Mouse (Mus musculus) embryonic facial prominence, embryonic 14.5 days (tissue): ENCODE data around the gene Btbd9. TPM values are rescaled to one million over a fixed set of nuclear protein-coding genes. Genes with fewer than 3 reads are reported as not detected.

Experiments
- ATAC-seq: fragments of 200-750 bp; cut with Nextera tagmentation; 2 replicates; pipeline ENCODE4 v1.8.0; 2017; ENCODE audit warnings: low read depth, moderate number of reproducible peaks, moderate TSS enrichment
- DNase-seq: peaks from one replicate; pipeline ENCODE4 v3.0.0-alpha.2; 2015; ENCODE audit warnings: low spot score
- H3K27ac ChIP-seq: fragments of 300-500 bp; sonication (generic); replicated peaks from 2 replicates; pipeline ENCODE4 v1.5.1; 2014; ENCODE audit warnings: low read depth, mild to moderate bottlenecking, low read length, moderate library complexity
- H3K27me3 ChIP-seq: fragments of 300-500 bp; sonication (generic); replicated peaks from 2 replicates; pipeline ENCODE4 v1.6.1; 2014; ENCODE audit warnings: low read length; ENCODE audit not compliant: control insufficient read depth, insufficient read depth
- H3K36me3 ChIP-seq: fragments of 300-500 bp; sonication (generic); 2 replicates; pipeline ENCODE4 v1.6.1; 2014; ENCODE audit warnings: low read length, mixed read lengths; ENCODE audit not compliant: control insufficient read depth, insufficient read depth
- H3K4me1 ChIP-seq: fragments of 300-500 bp; sonication (generic); 2 replicates; pipeline ENCODE4 v1.6.1; 2014; ENCODE audit warnings: antibody characterized with exemption, low read length; ENCODE audit not compliant: control insufficient read depth, insufficient read depth
- H3K4me2 ChIP-seq: fragments of 300-500 bp; sonication (generic); 2 replicates; pipeline ENCODE4 v1.6.1; 2014; ENCODE audit warnings: low read depth, mild to moderate bottlenecking, low read length, moderate library complexity, mixed read lengths
- H3K4me3 ChIP-seq: fragments of 300-500 bp; sonication (generic); 2 replicates; pipeline ENCODE4 v1.5.1; 2014; ENCODE audit warnings: low read depth, mild to moderate bottlenecking, low read length
- H3K9ac ChIP-seq: fragments of 300-500 bp; sonication (generic); 2 replicates; pipeline ENCODE4 v1.6.1; 2014; ENCODE audit warnings: low read depth, mild to moderate bottlenecking, low read length, moderate library complexity, mixed read lengths
- H3K9me3 ChIP-seq: fragments of 300-500 bp; sonication (generic); 2 replicates; pipeline ENCODE4 v1.6.1; 2016; ENCODE audit warnings: low read length; ENCODE audit not compliant: control insufficient read depth
- WGBS: fragments of 180-500 bp; shearing (Covaris S2); extraction: QIAGEN DNeasy Blood & Tissue Kit; methylation state at CpG from one replicate; pipeline ENCODE4 v1.1.7; 2014; 5-methylcytosine and 5-hydroxymethylcytosine counted together
- polyA plus RNA-seq: library from polyadenylated mRNA; unstranded; fragments of >200 nt; fragmentation: Nextera tagmentation; extraction: Ambion mirVana; gene quantifications from 2 replicates; pipeline ENCODE4 v1.2.1, GENCODE M21; 2014

Btbd9 gene
- polyA plus RNA-seq, 1 experiment from 2014 or later: 38.0 TPM

DNA sequence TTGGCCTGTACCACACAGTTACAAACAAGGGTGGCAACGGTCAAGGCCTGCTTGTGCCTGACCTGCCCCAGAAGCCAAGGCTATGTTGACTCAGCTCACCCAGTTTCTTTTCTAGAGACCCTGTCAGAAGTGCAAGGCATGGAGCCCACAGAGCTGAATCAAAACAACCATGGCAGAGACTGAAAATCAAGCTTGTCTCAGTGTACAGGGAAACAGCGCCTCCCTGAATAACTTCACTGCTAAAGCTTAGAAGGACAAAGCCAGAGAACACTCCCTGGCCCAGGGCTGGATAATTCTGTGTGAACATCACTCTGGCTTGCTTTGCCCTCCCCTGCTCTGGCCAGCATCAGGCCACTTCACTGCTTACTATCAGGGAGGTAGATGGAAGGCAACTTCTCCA, 228.3 kb downstream of the Btbd9 start:
- no peak overlapping the region for H3K27ac ChIP-seq
- no peak overlapping the region for H3K4me2 ChIP-seq
- peaks cover 5% of the 10 kb centered on the region for H3K4me1 ChIP-seq
- H3K27me3 ChIP-seq: no peaks in the 10 kb centered on the region
- H3K4me3 ChIP-seq: no peak overlapping the region
- DNase-seq (no peak), ATAC-seq (no peak)
- H3K9me3 ChIP-seq: no peaks in the 10 kb centered on the region
- 72% methylated on average over 2 of the region's 2 CpGs for WGBS
- no peak overlapping the region for H3K9ac ChIP-seq
- H3K36me3 ChIP-seq: no peaks in the 10 kb centered on the region

DNA sequence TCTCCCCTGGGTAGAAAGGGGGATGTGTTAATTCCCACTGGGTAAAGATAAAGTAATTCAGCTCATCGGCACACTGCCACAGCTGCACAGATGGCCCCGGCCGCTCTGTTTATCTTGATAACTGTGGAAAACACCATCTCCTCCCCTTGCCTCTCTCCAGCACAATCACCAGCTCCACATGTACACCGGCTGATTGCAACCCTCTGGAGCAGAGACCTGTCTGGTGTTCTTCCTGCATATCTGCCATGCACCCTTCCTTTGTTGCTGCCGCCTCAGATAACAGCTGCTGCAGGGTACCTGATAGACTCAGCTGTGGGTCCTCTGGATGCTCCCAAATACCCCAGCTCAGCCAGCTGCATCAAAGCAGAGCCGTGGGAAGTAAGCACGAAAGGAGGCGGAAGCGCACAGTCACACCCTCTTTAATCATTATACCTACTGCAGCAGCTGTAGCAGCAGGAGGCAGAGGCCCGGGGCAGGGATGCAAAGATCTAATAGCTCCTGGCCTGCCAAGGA, 229.1 kb downstream of the Btbd9 start:
- DNase-seq (peak; percentile 37), ATAC-seq (peak; percentile 65)
- Histone ChIP-seq H3K27me3 (no peaks in the 10 kb centered on the region), H3K9me3 (no peaks in the 10 kb centered on the region), H3K4me2 (no peak overlapping the region), H3K36me3 (no peaks in the 10 kb centered on the region), H3K9ac (no peak overlapping the region), H3K4me1 (peaks cover 5% of the 10 kb centered on the region), H3K4me3 (no peak overlapping the region), H3K27ac (no peak overlapping the region)
- WGBS: 30% methylated on average over 10 of the region's 10 CpGs

DNA sequence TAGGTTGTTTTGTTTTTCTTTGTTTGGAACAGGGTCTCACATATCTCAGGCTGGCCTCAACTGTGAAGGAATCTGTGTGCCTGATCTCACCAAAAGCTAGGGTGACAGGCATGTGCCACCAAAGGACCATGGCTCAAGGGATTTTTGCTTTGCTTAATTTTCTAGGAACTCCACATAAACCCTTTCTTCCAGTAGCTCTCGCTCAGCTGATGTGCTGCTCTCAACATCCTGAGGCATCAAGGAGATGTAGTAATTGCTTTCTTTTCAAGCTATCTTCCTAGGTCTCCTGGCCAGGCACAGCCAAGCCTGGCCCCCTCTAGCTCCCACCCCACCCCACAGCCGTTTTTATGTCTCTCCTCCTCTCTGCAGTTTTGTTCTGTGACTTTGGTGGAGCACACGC, 231.3 kb downstream of the Btbd9 start:
- Histone ChIP-seq H3K4me1 (peaks cover 5% of the 10 kb centered on the region), H3K27ac (no peak overlapping the region), H3K4me3 (no peak overlapping the region), H3K9ac (no peak overlapping the region), H3K9me3 (no peaks in the 10 kb centered on the region), H3K4me2 (no peak overlapping the region), H3K27me3 (no peaks in the 10 kb centered on the region), H3K36me3 (no peaks in the 10 kb centered on the region)
- DNase-seq (no peak), ATAC-seq (no peak)
- 72% methylated on average over 3 of the region's 3 CpGs for WGBS

DNA sequence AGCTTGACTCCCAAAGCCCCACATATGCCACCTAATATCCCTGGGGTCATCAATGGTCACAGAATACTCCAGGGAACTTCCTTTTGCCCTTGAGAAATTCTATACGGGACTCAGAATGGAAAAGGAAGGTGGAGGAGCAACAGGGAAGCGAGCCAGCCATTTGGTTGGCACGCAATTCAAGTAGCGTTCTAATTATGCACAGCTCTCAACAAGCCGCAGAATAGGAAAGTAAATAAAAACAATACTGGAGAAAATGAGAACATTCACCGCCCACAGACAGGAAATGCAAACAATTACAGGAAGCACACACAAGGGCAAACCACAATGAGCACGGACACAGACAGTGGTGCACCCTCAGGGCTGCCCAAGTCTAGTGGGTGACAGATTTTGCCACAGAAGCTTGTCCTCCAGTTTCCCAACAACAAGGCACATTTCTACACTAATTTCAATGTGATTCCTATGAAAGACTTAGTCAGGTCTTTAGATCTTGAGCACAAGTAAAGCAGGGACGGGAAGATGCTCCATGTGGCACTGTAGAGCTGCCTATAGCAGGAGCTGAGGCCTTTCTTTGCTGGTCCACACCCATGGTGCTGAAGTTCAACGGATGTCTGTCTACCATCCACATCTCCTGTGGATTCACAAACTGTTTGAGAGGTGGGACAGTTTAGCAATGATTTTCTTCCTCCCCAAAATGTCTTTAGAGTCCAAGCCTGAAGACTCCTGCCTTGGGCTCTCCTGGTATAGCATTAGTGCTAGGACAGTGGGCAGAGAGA, 232.4 kb downstream of the Btbd9 start:
- Histone ChIP-seq H3K9ac (no peak overlapping the region), H3K9me3 (no peaks in the 10 kb centered on the region), H3K27me3 (no peaks in the 10 kb centered on the region), H3K36me3 (no peaks in the 10 kb centered on the region), H3K4me1 (peaks cover 5% of the 10 kb centered on the region), H3K4me3 (no peak overlapping the region), H3K4me2 (no peak overlapping the region), H3K27ac (no peak overlapping the region)
- DNase-seq: peak; percentile 12
- WGBS: 71% methylated on average over 9 of the region's 9 CpGs
- ATAC-seq: no peak

DNA sequence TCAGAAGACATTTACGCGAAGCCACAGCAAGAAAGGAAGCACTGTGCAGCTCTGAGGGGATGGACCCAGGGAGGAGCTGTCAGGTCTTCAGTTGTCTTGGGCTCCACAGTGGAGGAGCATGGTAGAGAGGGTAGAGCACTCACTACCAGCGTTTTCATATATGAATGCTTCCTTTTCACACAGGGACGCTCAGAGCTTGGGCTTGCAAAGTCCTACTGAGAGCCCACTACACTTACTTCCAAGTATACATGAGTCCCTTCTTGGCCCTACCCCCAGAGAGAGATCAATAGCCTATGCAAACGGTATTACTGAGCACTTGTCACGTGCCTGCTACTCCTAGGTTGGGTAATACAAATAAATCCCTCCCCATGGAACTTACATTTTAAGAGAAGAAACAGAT, 234.7 kb downstream of the Btbd9 start:
- 81% methylated on average over 6 of the region's 6 CpGs for WGBS
- Histone ChIP-seq H3K9me3 (no peaks in the 10 kb centered on the region), H3K4me3 (no peak overlapping the region), H3K4me1 (no peaks in the 10 kb centered on the region; the same call in 1 of the 2 replicates), H3K4me2 (no peak overlapping the region), H3K27me3 (no peaks in the 10 kb centered on the region), H3K36me3 (no peaks in the 10 kb centered on the region), H3K27ac (no peak overlapping the region), H3K9ac (no peak overlapping the region)
- ATAC-seq (no peak), DNase-seq (no peak)

DNA sequence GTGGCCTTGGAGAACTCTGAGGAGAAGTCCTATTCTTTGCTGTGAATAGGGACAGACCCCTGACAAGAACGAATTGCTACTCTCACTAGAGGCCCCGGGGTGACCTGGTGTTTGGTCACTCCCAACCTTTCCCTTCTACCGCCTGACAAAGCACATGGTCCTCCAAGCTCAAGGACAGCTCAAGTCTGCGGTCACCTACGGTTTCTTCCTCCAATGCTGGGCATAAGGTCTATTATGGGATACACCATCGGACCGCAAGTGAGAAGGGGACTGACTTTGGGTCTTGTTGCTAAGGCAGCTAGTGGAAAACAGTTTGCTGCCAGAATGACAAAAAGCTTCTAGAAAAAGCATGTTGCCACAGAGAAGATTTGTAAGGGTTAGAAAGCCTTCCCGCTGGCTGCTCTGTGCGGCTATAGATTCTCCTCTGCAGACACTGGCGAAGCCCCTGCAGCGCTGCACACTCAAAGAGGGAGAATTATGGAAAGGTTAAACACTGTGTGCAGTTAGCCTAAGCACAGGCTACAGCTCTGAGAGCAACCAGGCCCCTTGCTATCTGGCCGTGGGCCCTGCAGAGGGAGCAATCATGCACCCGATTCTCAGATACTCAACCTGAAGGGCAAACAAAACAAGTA, 235.7 kb downstream of the Btbd9 start:
- no peaks in the 10 kb centered on the region for H3K27me3 ChIP-seq
- no peak for ATAC-seq
- no peaks in the 10 kb centered on the region for H3K9me3 ChIP-seq
- H3K27ac ChIP-seq: no peak overlapping the region
- DNase-seq: no peak
- no peak overlapping the region for H3K4me2 ChIP-seq
- H3K36me3 ChIP-seq: no peaks in the 10 kb centered on the region
- peaks cover 6% of the 10 kb centered on the region for H3K4me1 ChIP-seq
- H3K9ac ChIP-seq: no peak overlapping the region
- WGBS: 86% methylated on average over 13 of the region's 13 CpGs
- H3K4me3 ChIP-seq: no peak overlapping the region

DNA sequence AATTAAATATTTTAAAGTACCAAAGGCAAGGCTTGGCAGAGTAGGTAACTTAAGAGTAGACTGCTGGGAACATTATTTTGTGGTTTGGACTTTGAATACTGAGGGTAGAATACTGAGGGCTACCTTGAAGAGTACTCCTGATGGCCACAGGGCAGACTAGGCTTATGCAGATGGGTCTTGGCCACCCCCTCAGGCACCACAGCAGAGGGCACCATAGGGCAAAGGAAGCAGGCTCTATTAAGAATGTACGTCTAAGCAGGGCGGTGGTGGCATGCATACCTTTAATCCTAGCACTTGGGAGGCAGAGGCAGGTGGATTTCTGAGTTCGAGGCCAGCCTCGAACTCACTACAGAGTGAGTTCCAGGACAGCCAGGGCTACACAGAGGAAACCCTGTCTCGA, 237.0 kb downstream of the Btbd9 start:
- Histone ChIP-seq H3K27ac (no peak overlapping the region), H3K9ac (no peak overlapping the region), H3K9me3 (no peaks in the 10 kb centered on the region), H3K4me2 (no peak overlapping the region), H3K4me1 (peaks cover 6% of the 10 kb centered on the region), H3K4me3 (no peak overlapping the region), H3K27me3 (no peaks in the 10 kb centered on the region), H3K36me3 (no peaks in the 10 kb centered on the region)
- ATAC-seq (no peak), DNase-seq (no peak)
- WGBS: 86% methylated on average over 5 of the region's 5 CpGs

DNA sequence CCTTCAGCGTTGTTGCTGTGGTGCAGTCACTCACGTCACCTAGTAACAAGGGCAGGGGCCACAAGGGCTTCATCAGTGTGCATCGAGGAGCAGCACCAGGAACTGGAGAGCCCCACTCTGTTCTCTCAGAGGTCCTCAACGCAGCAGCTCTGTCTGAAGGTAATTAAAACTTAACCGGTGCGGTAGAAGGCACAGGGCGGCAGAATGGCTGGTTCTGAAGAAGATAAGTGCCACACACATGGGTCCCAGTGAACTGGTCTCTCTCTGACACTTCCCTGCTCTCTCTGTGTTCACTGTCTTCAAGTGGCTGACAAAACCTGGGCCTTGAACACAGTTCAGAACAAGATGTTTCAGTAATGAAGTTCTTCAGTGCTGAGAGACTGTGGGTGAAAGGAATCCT, 239.5 kb downstream of the Btbd9 start:
- WGBS: 51% methylated on average over 7 of the region's 7 CpGs
- Histone ChIP-seq H3K4me1 (peaks cover 6% of the 10 kb centered on the region), H3K4me2 (no peak overlapping the region), H3K36me3 (no peaks in the 10 kb centered on the region), H3K4me3 (no peak overlapping the region), H3K27ac (no peak overlapping the region), H3K9me3 (no peaks in the 10 kb centered on the region), H3K27me3 (no peaks in the 10 kb centered on the region), H3K9ac (no peak overlapping the region)
- no peak for ATAC-seq
- DNase-seq: peak; percentile 9

DNA sequence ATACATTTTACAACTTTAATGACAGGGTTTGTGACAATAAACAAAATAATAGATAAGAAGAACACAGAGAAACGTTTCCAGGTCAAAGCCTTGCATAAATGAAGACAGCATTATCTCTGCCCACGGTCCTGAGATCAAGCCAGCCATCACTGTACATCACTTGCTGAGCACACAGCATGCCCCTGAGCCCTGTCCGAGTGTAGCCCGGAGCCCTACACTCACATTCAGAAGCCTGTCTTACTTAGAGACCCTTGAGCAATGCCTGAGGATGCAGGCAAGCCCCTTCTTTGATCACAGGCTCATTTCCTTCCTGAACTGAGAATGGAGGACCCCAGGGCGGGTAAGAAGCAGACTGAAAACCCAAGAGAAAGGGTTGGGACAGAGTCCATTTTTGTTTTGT, 240.0 kb downstream of the Btbd9 start:
- Histone ChIP-seq H3K27me3 (no peaks in the 10 kb centered on the region), H3K9ac (no peak overlapping the region), H3K9me3 (no peaks in the 10 kb centered on the region), H3K36me3 (no peaks in the 10 kb centered on the region), H3K4me1 (peaks cover 6% of the 10 kb centered on the region), H3K27ac (no peak overlapping the region), H3K4me3 (no peak overlapping the region), H3K4me2 (no peak overlapping the region)
- ATAC-seq: no peak
- 56% methylated on average over 5 of the region's 5 CpGs for WGBS
- no peak for DNase-seq
